Mouse (Mus musculus) liver, embryonic 16.5 days (tissue): ENCODE data around the gene Tfr2. TPM values are rescaled to one million over a fixed set of nuclear protein-coding genes. Genes with fewer than 3 reads are reported as not detected.
"Not testable (repeated sequence)": the region's sequence is repeated elsewhere in the genome, so short reads cannot be mapped to it uniquely, and the experiment has no call there.

Experiments used
- ATAC-seq: fragments of 200-750 bp; cut with Nextera tagmentation; 2 replicates; pipeline ENCODE4 v1.8.0; 2017; ENCODE audit warnings: low read depth, mild to moderate bottlenecking, moderate number of reproducible peaks, moderate library complexity
- H3K27ac ChIP-seq: fragments of 300-500 bp; sonication (generic); 2 replicates; pipeline ENCODE4 v1.5.1; 2014; ENCODE audit warnings: mild to moderate bottlenecking, low read length
- H3K27me3 ChIP-seq: fragments of 300-500 bp; sonication (generic); 2 replicates; pipeline ENCODE4 v1.6.1; 2014; ENCODE audit warnings: low read depth, low read length, mixed read lengths; ENCODE audit not compliant: control insufficient read depth, insufficient read depth
- H3K36me3 ChIP-seq: fragments of 300-500 bp; sonication (generic); 2 replicates; pipeline ENCODE4 v1.6.1; 2014; ENCODE audit warnings: mild to moderate bottlenecking; ENCODE audit not compliant: control insufficient read depth, insufficient read depth
- H3K4me1 ChIP-seq: fragments of 300-500 bp; sonication (generic); 2 replicates; pipeline ENCODE4 v1.6.1; 2014; ENCODE audit warnings: low read depth, low read length, mixed read lengths; ENCODE audit not compliant: control insufficient read depth
- H3K4me2 ChIP-seq: fragments of 300-500 bp; sonication (generic); 2 replicates; pipeline ENCODE4 v1.6.1; 2014; ENCODE audit warnings: low read depth, low read length, mixed read lengths
- H3K4me3 ChIP-seq: fragments of 300-500 bp; sonication (generic); 2 replicates; pipeline ENCODE4 v1.5.1; 2014; ENCODE audit warnings: low read depth, mild to moderate bottlenecking, low read length
- H3K9ac ChIP-seq: fragments of 300-500 bp; sonication (generic); 2 replicates; pipeline ENCODE4 v1.6.1; 2014; ENCODE audit warnings: low read depth, low read length
- H3K9me3 ChIP-seq: fragments of 300-500 bp; sonication (generic); replicated peaks from 2 replicates; pipeline ENCODE4 v1.6.1; 2016; ENCODE audit warnings: low read length; ENCODE audit not compliant: control insufficient read depth
- WGBS: fragments of 180-500 bp; shearing (Covaris S2); extraction: QIAGEN DNeasy Blood & Tissue Kit; methylation state at CpG from one replicate; pipeline ENCODE4 v1.1.7; 2014; ENCODE audit not compliant: insufficient replicate concordance; 5-methylcytosine and 5-hydroxymethylcytosine counted together
- polyA plus RNA-seq: library from polyadenylated mRNA; unstranded; fragments of >200 nt; fragmentation: Nextera tagmentation; extraction: Ambion mirVana; gene quantifications from 2 replicates; pipeline ENCODE4 v1.2.1, GENCODE M21; 2015

Tfr2 gene
- polyA plus RNA-seq, 1 experiment from 2014 or later: 62.5 TPM

DNA sequence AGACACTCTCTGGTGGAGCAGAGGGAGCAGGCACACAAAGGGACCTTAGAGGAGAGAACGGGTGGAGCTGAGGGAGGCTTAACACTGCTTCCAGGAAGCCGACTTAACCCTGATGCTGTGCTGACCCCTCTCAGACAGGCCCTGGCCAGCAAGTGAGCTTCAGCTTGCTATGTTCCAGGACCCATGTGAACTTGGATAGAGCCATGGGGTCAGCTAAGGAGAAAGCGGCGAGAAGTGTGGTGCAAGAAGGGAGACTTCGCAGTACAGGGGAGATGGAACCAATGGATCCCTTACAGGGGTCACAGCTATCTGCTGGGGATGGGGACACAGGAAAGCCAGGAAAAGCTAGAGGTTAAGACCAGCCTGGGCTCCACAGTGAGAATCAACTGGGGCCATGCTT lies 43.4 kb downstream of the Tfr2 start:
- peaks cover 15% of the 10 kb centered on the region for H3K4me1 ChIP-seq
- H3K27me3 ChIP-seq: no peaks in the 10 kb centered on the region
- no peak overlapping the region for H3K4me2 ChIP-seq
- H3K9me3 ChIP-seq: no peaks in the 10 kb centered on the region
- H3K36me3 ChIP-seq: no peaks in the 10 kb centered on the region
- no peak for ATAC-seq
- no peak overlapping the region for H3K9ac ChIP-seq
- no peak overlapping the region for H3K27ac ChIP-seq
- H3K4me3 ChIP-seq: no peak overlapping the region
- 71% methylated on average over 5 of the region's 5 CpGs for WGBS

DNA sequence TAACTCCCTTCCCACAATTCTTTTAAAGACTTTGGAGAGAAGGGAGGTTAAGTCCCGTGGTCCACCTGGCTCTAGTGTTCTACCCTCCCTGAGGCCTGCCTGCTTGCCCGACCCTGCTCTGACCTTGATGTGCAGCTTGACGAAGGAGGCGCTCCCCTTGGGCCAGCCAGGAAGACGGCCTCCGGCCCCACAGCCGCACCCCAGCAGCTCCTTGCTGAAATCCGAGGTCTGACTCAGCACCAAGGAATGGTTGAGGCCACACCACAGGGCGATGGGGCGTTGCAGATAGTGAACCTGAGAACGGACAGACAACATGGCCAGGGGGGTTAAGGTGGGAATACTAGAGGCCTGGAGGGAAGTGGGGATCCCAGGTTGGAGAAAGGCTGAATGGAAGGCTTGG lies 43.9 kb downstream of the Tfr2 start, which contains the start of gene Pcolce:
Pcolce (minus strand) TSS at position 235 of the 400 bp plus-strand sequence.
- Histone ChIP-seq H3K4me2 (no peak within 1 kb of the TSS), H3K4me3 (no peak within 1 kb of the TSS), H3K27ac (no peak within 1 kb of the TSS), H3K9ac (no peak within 1 kb of the TSS), H3K4me1 (peaks cover 15% of the 10 kb centered on the region), H3K27me3 (no peaks in the 10 kb centered on the region), H3K9me3 (no peaks in the 10 kb centered on the region), H3K36me3 (no peaks in the 10 kb centered on the region)
- WGBS: 47% methylated on average over 11 of the region's 11 CpGs
- ATAC-seq: no peak

DNA sequence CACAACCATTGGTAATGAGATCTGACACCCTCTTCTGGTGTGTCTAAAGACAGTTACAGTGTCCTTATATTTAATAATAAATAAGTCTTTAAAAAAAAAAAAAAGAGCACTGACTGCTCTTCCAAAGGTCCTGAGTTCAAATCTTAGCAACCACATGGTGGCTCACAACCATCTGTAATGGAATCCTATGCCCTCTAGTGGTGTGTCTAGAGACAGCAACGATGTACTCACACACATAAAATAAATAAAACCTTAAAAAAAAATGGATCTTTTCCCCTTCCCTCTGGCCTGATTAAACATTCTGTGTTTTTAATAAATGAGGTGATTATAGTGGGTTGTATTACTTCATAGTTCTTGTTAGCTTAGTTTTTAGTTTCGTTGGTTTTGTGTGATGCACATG lies 45.3 kb downstream of the Tfr2 start:
- H3K4me2 ChIP-seq, H3K27me3 ChIP-seq, H3K9ac ChIP-seq, H3K4me3 ChIP-seq, H3K27ac ChIP-seq, H3K9me3 ChIP-seq, ATAC-seq, H3K36me3 ChIP-seq: not testable (repeated sequence)
- WGBS: 81% methylated on average over 2 of the region's 2 CpGs
- H3K4me1 ChIP-seq: peaks cover 13% of the 10 kb centered on the region

DNA sequence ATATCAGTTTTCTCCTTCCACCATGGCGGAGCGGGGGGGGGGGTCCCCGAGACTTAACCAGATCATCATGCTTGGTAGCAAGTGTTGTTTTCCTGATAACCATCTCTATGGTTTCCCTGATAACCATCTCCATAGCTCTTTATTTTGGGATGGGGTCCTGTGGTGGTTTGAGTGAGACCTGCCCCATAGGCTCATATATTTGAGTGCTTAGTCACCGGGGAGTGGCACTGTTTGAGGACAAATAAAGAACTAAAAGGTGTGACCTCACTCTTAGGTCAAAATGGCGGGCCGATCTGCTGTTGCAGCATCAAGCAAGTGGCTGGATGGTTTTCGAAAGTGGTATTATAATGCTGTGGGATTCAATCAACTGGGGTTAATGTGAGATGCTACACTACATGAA lies 45.7 kb downstream of the Tfr2 start:
- ATAC-seq: no peak
- Histone ChIP-seq H3K4me1 (peaks cover 10% of the 10 kb centered on the region), H3K4me2 (no peak overlapping the region), H3K9ac (no peak overlapping the region), H3K4me3 (no peak overlapping the region), H3K27me3 (no peaks in the 10 kb centered on the region), H3K36me3 (no peaks in the 10 kb centered on the region), H3K9me3 (no peaks in the 10 kb centered on the region), H3K27ac (no peak overlapping the region)
- WGBS: 71% methylated on average over 7 of the region's 7 CpGs

DNA sequence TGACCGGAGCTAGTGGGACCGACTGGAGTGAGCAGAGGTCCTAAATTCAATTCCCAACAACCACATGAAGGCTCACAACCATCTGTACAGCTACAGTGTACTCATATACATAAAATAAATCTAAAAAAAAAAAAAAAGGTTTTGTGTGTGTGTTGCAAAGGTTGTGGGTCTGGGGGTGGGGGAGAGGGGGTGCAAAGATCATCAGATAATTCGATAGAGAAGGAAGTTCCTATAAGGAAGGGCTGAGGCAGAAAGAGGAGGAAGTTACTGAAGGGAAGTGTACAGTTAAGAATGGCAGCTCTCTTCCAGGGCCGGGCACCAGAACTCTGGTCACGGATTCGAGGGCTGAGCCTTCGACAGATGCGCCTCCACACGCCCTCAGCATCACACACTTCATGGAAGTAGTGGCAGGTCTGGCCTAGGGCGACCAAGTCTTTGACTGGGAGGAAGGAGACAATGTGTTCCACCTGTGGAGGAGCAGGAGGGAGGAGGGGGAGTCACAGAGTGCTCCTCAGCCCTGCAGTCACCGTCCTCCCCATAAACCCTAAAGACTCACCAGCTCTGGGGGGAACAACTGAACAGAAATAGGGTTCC lies 54.4 kb downstream of the Tfr2 start:
- no peak for ATAC-seq
- Histone ChIP-seq H3K36me3 (no peaks in the 10 kb centered on the region), H3K9ac (no peak overlapping the region), H3K27ac (no peak overlapping the region), H3K4me3 (no peak overlapping the region), H3K9me3 (no peaks in the 10 kb centered on the region), H3K27me3 (no peaks in the 10 kb centered on the region), H3K4me1 (peaks cover 7% of the 10 kb centered on the region), H3K4me2 (no peak overlapping the region)
- WGBS: 37% methylated on average over 11 of the region's 11 CpGs

DNA sequence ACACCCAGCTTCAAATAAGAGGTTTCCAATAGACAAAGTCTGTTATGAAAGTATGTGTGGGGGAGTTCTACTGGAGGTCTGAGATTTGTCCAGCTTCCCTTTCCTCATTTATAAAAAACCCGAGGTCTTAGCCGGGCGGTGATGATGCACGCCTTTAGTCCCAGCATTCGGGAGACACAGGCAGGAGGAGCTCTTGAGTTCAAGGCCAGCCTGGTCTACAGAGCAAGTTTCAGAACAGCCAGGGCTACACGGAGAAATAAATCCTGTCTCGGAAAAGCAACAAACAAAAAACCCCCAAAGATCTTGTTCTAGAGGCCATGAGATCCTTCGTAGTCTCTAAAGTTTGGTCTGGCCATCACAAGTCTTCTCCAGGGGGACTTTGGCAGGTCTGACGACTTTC lies 58.4 kb downstream of the Tfr2 start:
- under 1% methylated on average over 9 of the region's 9 CpGs for WGBS
- Histone ChIP-seq H3K36me3 (no peaks in the 10 kb centered on the region), H3K4me1 (peaks cover 31% of the 10 kb centered on the region), H3K4me3 (peak overlapping the region; percentile 67), H3K27me3 (no peaks in the 10 kb centered on the region), H3K27ac (peak overlapping the region; percentile 82), H3K4me2 (peak overlapping the region; percentile 81), H3K9ac (peak overlapping the region; percentile 73), H3K9me3 (no peaks in the 10 kb centered on the region)
- no peak for ATAC-seq

DNA sequence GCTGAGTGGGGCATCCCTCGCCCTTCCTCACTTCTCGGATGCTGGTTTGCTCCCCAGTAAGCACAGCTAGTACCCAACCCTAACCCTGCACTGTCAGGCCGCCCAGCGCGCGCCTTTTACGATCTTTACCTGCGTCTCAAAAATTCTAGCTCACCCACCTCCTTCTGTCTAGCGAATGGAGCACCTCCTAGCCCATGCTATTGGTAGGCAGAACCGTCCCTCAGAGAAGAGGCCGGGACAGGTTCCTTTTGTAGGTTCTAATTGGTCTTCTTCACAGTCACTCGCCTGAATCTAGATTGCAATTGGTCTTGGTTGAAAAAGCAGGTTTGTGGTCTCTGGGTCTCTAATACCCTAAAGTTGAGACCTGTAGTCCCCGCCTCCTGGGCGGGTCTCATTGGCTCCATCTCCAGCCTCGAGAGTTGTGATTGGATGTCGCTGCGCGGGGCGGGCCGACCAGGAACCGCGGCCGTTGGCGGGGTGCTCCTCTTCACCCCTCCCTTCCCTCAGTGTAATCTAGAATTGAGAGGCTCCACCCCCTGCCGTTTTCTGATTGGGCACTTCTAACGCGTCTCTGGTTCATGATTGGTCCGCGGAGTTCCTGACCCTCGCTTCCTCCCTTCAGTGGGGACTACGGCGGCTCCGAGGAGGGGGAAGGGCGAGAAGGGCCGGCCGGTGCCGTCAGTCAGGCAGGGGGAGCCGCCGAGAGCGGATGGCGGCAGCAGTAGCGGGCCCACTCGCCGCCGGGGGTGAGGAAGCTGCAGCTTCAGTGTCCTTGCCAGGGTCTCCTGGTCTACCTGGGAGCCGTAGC lies 59.1 kb downstream of the Tfr2 start, which contains the start of the genes Fbxo24, Lrch4 and Gm20605:
Fbxo24 (minus strand) TSS at position 505 of the 808 bp plus-strand sequence.
Lrch4 (plus strand) TSS at position 624 of the 808 bp plus-strand sequence.
Gm20605 (plus strand) TSS at position 678 of the 808 bp plus-strand sequence.
- under 1% methylated on average over 46 of the region's 46 CpGs for WGBS
- peak; percentile 93 for ATAC-seq
- Histone ChIP-seq H3K27me3 (no peaks in the 10 kb centered on the region), H3K27ac (peak within 1 kb of the TSS; percentile 93), H3K36me3 (peaks cover 1% of the 10 kb centered on the region), H3K4me2 (peak within 1 kb of the TSS; percentile 92), H3K9me3 (no peaks in the 10 kb centered on the region), H3K4me1 (peaks cover 31% of the 10 kb centered on the region), H3K9ac (peak within 1 kb of the TSS; percentile 83), H3K4me3 (peak within 1 kb of the TSS; percentile 78)

GRCm38 (mm10) chr5:137629306-137629721 lies 59.7 kb downstream of the Tfr2 start:
- H3K9me3 ChIP-seq: no peaks in the 10 kb centered on the region
- H3K4me1 ChIP-seq: peaks cover 31% of the 10 kb centered on the region
- WGBS: under 1% methylated on average over 23 of the region's 23 CpGs
- H3K4me2 ChIP-seq: peak overlapping the region; percentile 92
- ATAC-seq: peak; percentile 22
- peak overlapping the region; percentile 78 for H3K4me3 ChIP-seq
- peaks cover 8% of the 10 kb centered on the region for H3K36me3 ChIP-seq
- H3K27ac ChIP-seq: peak overlapping the region; percentile 93
- no peaks in the 10 kb centered on the region for H3K27me3 ChIP-seq
- peak overlapping the region; percentile 83 for H3K9ac ChIP-seq
